Mouse (Mus musculus) lung, adult 2 months (tissue): ENCODE data around the gene Pcyt1a.

Experiments used
- CTCF ChIP-seq: fragments of 200-500 bp; IDR thresholded peaks from 2 replicates; pipeline ENCODE4 v1.5.1; 2011; ENCODE audit warnings: mild to moderate bottlenecking, low read length, control low read depth; ENCODE audit not compliant: insufficient read depth
- POLR2A ChIP-seq: fragments of 200-500 bp; IDR thresholded peaks from 2 replicates; pipeline ENCODE4 v1.6.1; 2011; ENCODE audit warnings: low read depth, mild to moderate bottlenecking, control low read depth, low read length, borderline replicate concordance; ENCODE audit errors: extremely low read depth

DNA sequence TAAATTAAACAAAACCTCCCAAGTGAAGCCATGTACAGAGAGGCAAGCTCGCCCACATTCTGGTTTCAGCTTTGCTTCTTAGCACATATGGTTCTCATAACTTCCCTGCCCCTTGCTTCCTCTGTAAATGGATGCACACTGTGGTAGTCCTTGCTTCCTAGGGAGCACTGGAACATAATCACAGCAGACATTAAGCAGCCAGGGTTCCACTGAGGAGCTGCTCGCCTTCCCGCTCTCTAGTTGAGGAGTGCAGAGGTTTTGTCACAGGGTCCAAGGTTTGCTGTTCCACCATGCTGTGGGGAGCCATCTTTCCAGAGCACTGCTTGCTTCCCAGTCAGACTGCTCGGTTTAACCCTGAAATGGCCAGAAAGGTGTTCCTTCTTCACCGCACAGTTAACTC is 23.9 kb downstream of the Pcyt1a start:
- TF ChIP-seq CTCF (no peak), POLR2A (no peak)
